Mouse (Mus musculus): ENCODE measurements around the gene 1700022I11Rik. TPM values are rescaled to one million over a fixed set of nuclear protein-coding genes. Genes with fewer than 3 reads are reported as not detected.

1700022I11Rik gene
- total RNA-seq (2023; ENCODE audit: inconsistent age) = 0.18 TPM in 1 of 4 replicates, not detected in the others

DNA sequence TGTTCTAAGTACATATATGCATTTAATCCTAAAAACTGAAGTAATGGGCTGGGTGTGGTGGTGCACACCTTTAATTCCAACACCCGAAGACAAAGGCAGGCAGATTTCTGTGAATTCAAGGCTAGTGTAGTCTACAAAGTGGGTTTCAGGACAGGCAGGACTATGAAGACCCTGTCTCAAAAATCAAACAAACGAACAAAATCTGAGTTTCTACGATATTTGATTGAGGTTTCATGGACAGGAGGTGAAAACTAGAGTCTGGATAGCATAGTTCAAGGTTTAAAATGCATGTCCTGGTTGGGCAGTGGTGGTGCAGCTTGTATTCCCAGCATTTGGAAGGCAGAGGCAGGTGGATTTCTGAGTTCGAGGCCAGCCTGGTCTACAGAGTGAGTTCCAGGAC is at the start of gene 1700022I11Rik:
Gene 1700022I11Rik (plus strand): TSS at position 301 of the 400 bp plus-strand sequence.

DNA sequence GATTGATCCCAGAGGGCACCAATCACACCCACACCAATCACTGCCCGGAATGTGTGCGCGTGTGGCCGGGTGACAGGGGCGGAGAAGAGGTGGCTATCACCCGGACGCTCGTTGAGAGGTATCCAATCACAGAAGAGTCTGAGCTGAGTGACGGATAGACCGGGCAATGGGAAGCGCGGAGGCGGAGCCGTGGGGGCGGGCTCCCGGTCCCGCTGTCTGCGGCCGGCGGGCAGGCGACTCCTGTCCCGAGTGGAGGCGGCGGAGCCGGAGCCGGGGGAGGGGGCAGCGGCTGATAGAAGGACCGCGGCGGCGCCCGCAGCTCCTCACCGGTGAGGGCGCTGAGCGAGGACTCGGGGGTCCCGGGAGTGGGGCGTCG is 19.7 kb upstream of the 1700022I11Rik start, which contains the start of gene Dnajb5:
Gene Dnajb5 (plus strand): TSS at position 139 of the 376 bp plus-strand sequence.

DNA sequence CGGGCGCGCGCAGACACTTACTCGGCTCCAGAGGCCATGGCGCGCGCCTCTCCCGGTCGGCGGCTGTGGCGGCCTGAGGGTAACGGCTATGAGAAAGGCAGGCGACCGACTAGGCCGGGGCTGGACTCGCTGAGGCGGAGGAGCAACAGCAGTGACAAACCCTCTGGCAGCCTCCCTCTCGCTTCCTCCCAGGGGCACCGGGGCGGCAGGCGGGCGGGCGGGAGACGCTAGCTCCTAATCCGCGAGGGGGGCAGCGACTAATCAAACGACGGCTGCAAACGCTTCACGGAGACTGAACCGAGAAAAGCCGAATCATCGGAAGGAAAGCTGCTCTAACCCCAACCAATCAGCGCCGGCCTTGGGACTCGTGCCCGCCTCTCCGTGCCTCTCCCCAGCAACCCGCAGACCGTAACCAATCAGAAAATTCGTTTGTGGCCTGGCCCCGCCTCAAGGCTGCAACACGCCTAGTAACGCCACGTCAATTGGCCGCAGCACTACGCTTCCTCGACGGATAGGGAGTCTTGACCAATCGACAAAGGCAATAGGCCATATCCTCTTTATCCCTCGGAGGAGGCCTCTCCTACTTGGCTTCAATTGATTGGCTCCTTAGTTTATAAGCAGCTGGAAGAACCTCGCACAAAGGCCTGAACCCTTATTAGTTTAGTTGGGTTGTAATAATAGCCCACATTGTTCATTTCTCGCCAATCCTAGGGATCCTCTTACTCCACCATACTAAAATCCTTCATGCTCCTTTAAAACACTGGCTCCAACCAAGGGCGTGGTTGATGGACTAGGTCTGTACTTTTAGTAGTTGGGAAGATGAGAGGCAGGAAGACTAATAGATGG is 31.0 kb downstream of the 1700022I11Rik start, which contains the start of gene Vcp:
Gene Vcp (minus strand): TSS at position 367 of the 846 bp plus-strand sequence.

DNA sequence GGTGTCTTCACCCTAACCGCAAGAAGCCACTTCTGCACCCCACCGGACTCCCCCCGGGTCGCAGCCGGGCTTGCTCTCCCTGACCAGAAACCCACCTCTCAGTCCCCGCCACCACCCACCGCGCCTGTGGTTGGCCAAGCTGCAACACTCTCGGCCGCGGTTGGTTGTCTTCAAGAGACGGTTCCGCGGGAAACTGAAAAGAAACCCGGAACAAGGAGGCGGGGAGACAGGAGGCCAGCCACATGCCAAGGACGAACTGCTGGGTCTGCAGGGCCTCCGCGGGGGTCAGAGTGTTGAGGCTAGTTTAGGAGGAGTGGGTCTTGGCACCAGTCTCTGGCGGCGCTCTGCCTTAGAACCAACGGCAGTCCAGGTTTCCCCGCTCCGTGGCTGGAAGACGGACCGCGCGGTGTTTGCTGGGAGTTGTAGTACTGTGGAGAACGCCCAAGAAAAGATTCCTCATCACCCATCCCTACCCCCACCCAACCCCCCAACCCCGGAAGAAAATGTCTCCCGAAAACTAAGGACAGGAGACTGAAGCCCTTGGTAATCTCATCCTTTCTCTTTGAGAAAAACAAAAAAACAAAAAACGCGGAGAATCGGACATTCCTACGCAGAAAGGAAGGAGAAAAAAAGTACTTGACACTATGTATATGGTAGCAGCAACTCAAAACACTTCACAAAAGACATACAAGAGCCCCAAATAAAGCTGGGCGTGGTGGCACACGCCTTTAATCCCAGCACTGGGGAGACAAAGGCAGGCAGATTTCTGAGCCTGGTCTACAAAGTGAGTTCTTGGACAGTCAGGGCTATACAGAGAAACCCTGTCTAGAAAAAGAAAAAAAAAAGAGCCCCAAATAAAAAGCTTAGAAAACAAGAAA is 41.0 kb downstream of the 1700022I11Rik start, which contains the start of gene Fancg:
Gene Fancg (minus strand): TSS at position 346 of the 878 bp plus-strand sequence.

DNA sequence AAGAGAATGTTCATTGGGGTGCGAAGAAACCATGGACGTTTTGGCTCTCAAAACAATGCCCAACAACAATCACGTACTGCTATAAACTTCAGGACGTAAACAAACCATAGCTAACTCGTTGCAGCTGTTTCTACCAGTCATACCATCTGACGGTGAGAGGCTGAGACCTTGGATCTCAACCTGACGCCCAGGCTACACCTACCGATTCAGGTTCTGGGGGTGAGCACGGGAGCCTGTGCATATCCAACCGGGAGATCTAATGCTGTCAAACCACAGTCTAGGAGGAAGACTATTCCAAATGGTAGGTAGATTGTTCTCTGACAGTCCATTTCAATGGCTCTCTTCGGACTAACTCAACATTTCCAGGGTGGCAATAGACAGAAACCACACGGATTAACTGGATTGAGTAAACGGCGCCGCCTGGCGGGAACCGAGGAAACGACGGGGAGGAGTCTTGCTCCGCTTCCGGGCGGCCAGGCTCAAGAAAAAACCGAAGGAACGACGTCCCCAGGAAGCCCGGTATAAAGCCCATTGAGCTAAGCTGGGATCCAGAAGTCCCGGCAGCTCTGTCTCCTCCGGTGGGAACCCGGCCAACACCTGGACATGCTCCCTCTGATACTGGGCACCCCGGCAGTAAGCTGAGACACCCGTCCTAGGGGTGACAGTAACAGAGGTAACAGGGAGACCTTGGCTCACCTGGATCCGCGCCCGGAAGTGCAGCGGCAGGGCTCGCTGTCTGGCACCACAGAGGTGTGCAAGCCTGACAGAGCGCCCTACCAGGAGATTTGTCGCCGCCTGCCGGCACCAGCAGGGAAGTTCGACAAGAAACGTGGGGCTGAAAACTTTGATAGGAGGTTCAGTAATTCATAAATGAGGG is 55.9 kb downstream of the 1700022I11Rik start, which contains the start of gene Pigo:
Gene Pigo (minus strand): TSS at position 736 of the 877 bp plus-strand sequence.

DNA sequence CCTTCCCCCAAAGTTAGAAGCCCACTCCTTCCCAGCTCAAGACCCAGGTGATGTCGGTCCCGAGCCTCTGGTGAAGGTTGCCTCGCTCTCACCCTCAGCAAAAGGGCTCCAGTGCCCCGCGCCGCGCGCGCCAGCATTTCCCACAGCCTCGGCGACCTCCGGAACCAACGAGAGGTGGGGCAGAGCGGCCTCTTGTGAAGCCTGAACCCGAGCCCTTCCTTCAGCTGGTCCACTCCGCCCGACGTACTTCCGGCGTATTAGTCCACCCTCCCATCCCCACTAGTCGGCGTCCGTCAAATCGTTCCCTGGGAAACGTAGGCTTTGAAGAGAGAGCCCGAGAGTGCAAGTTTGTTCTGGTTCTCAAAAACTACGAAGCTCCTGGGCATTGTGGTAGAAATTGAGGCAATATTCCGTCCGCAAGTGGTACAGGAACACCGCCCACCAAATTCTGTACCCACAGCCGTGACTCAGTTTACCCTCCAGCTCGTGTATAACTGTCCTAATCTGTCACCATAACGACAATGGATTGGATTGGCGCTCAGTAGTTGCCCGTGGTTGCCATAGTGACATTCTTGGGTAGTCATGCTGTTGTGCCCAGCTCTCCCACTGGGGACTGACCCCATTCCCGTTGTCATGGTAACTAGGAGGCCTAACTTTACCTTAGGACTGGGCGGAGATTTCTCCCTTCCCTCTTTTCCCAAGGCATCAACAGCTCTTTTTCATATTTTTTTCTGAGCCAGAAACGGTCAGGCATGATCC is 62.0 kb downstream of the 1700022I11Rik start, which contains the start of gene Stoml2:
Gene Stoml2 (minus strand): TSS at position 474 of the 759 bp plus-strand sequence.

Other genes with a start within 250 kb of the 1700022I11Rik start
- gene 4930578G10Rik, start 234.1 kb upstream of the 1700022I11Rik start, total RNA-seq (2023; ENCODE audit: inconsistent age) = not detected in 4 replicates
- not detected in 4 replicates for gene Ccl19, start 213.0 kb upstream of the 1700022I11Rik start, total RNA-seq (2023; ENCODE audit: inconsistent age)
- gene Ccl21a, start 195.6 kb upstream of the 1700022I11Rik start, total RNA-seq (2023; ENCODE audit: inconsistent age) = not detected in 4 replicates
- gene Fam205a1, start 115.7 kb upstream of the 1700022I11Rik start, total RNA-seq (2023; ENCODE audit: inconsistent age) = not detected in 4 replicates
- gene Gm12394, start 112.8 kb upstream of the 1700022I11Rik start, total RNA-seq (2023; ENCODE audit: inconsistent age) = not detected in 4 replicates
- gene Fam205c, start 95.4 kb upstream of the 1700022I11Rik start, total RNA-seq (2023; ENCODE audit: inconsistent age) = not detected in 4 replicates
- gene Phf24, start 52.9 kb upstream of the 1700022I11Rik start, total RNA-seq (2023; ENCODE audit: inconsistent age) = not detected in 4 replicates
- gene Dnajb5, start 19.8 kb upstream of the 1700022I11Rik start, total RNA-seq (2023; ENCODE audit: inconsistent age) = 28.3 to 37.5 TPM (median 35.7 TPM) in 4 replicates
- gene Vcp, start 30.9 kb downstream of the 1700022I11Rik start, total RNA-seq (2023; ENCODE audit: inconsistent age) = 107 to 113 TPM (median 110 TPM) in 4 replicates
- 27.0 to 33.5 TPM (median 32.5 TPM) in 4 replicates for gene Fancg, start 40.9 kb downstream of the 1700022I11Rik start, total RNA-seq (2023; ENCODE audit: inconsistent age)
- 37.4 to 52.2 TPM (median 41.8 TPM) in 4 replicates for gene Pigo, start 56.2 kb downstream of the 1700022I11Rik start, total RNA-seq (2023; ENCODE audit: inconsistent age)
- 72.2 to 98.5 TPM (median 78.3 TPM) in 4 replicates for gene Stoml2, start 62.1 kb downstream of the 1700022I11Rik start, total RNA-seq (2023; ENCODE audit: inconsistent age)
- 19.5 to 28.8 TPM (median 22.1 TPM) in 4 replicates for gene Fam214b, start 76.6 kb downstream of the 1700022I11Rik start, total RNA-seq (2023; ENCODE audit: inconsistent age)
- 0.60 to 1.3 TPM (median 0.92 TPM) in 4 replicates for gene Unc13b, start 89.3 kb downstream of the 1700022I11Rik start, total RNA-seq (2023; ENCODE audit: inconsistent age)

Data from B cell, adult (primary cell).